Mouse (Mus musculus) CH12F3 (cell line): Measurements from ENCODE around the gene Thumpd2.

Experiments
- in situ Hi-C: fragments of 300-500 bp; cut with MboI; formaldehyde crosslinking; loops from 2 replicates; pipeline ENCODE4 v1.14.3; 2020; ENCODE audit warnings: low sequenced_read_pairs

Thumpd2 gene

GRCm38 (mm10) chr17:80977245-80977644 lies 87.6 kb downstream of the Thumpd2 start:
- in situ Hi-C loops, result no loop called here
